Mouse (Mus musculus) naive thymus-derived CD4-positive, alpha-beta T cell, adult 2 months (primary cell): ENCODE data around the gene Fmo2.
A peak's percentile ranks its signal among the peaks of the same experiment; 100 is the strongest.

Source experiments
- DNase-seq: peaks from one replicate; pipeline ENCODE4 v3.0.0-alpha.2; 2011; ENCODE audit warnings: low read depth

The Fmo2 gene

GRCm38 (mm10) chr1:162897838-162898811 is at the start of gene Fmo2:
Gene Fmo2 (minus strand): TSS chr1:162898726.
- DNase-seq: no peak

GRCm38 (mm10) chr1:162947934-162948333 is 49.4 kb upstream of the Fmo2 start:
- DNase-seq: no peak

GRCm38 (mm10) chr1:162946837-162947558 is 48.5 kb upstream of the Fmo2 start:
- DNase-seq: no peak

GRCm38 (mm10) chr1:162943700-162944099 is 45.2 kb upstream of the Fmo2 start:
- DNase-seq: no peak

GRCm38 (mm10) chr1:162938696-162939351 is 40.3 kb upstream of the Fmo2 start:
- no peak for DNase-seq

- DNase-seq: no peak
Measured at GRCm38 (mm10) chr1:162937970-162938695, 39.6 kb upstream of the Fmo2 start.

- DNase-seq: no peak
Measured at GRCm38 (mm10) chr1:162937415-162937814, 38.9 kb upstream of the Fmo2 start, which contains the start of gene Fmo6. Gene Fmo6 (minus strand): TSS chr1:162937515.

- no peak for DNase-seq
Measured at GRCm38 (mm10) chr1:162934374-162935012, 36.0 kb upstream of the Fmo2 start.

GRCm38 (mm10) chr1:162932386-162932785 is 33.9 kb upstream of the Fmo2 start:
- DNase-seq: no peak

GRCm38 (mm10) chr1:162931880-162932279 is 33.4 kb upstream of the Fmo2 start:
- no peak for DNase-seq

GRCm38 (mm10) chr1:162931310-162931875 is 32.9 kb upstream of the Fmo2 start:
- no peak for DNase-seq

GRCm38 (mm10) chr1:162930631-162931030 is 32.1 kb upstream of the Fmo2 start:
- no peak for DNase-seq

- DNase-seq: no peak
Measured at GRCm38 (mm10) chr1:162929146-162929545, 30.6 kb upstream of the Fmo2 start.

GRCm38 (mm10) chr1:162925121-162925520 is 26.6 kb upstream of the Fmo2 start:
- no peak for DNase-seq

GRCm38 (mm10) chr1:162916661-162917060 is 18.1 kb upstream of the Fmo2 start:
- no peak for DNase-seq

- DNase-seq: no peak
Measured at GRCm38 (mm10) chr1:162914932-162915556, 16.5 kb upstream of the Fmo2 start.

- no peak for DNase-seq
Measured at GRCm38 (mm10) chr1:162912085-162912484, 13.6 kb upstream of the Fmo2 start.

GRCm38 (mm10) chr1:162901879-162902278 is 3.4 kb upstream of the Fmo2 start:
- no peak for DNase-seq

- peak; percentile 28 for DNase-seq
Measured at GRCm38 (mm10) chr1:162895900-162896299, 2.6 kb downstream of the Fmo2 start.

GRCm38 (mm10) chr1:162893014-162893413 is 5.5 kb downstream of the Fmo2 start:
- DNase-seq: no peak
